Mouse (Mus musculus): ENCODE data around the gene Urm1.
A peak's percentile ranks its signal among the peaks of the same experiment; 100 is the strongest.

The Urm1 gene

GRCm38 (mm10) chr2:29827709-29828024 lies 7.8 kb downstream of the Urm1 start:
- DNase-seq (ENCODE audit: low read depth, low spot score) = no peak

GRCm38 (mm10) chr2:29831106-29831505 lies 11.2 kb downstream of the Urm1 start:
- DNase-seq (ENCODE audit: low read depth, low spot score) = no peak

DNA sequence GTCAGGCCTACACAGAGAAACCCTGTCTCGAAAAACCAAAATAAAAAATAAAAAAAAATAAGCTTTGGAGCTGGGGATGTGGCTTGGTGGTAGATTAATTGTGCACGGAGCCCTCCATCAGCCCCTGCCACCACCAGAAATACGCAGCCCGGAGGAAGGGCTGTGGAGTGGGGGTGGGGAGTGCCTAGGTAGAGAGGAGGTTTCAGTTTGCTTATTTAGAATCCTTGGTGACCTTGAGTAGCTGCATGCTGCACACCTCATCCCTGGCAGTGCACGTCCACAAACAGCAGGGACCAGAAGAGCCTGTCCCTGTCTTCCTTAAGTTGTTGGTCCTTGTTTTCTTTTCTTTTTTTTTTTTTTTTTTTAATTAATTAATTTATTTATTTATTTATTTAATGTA lies 13.9 kb downstream of the Urm1 start:
- no peak for DNase-seq (ENCODE audit: low read depth, low spot score)

- no peak for DNase-seq (ENCODE audit: low read depth, low spot score)
Measured at GRCm38 (mm10) chr2:29835391-29835899, 15.6 kb downstream of the Urm1 start.

DNA sequence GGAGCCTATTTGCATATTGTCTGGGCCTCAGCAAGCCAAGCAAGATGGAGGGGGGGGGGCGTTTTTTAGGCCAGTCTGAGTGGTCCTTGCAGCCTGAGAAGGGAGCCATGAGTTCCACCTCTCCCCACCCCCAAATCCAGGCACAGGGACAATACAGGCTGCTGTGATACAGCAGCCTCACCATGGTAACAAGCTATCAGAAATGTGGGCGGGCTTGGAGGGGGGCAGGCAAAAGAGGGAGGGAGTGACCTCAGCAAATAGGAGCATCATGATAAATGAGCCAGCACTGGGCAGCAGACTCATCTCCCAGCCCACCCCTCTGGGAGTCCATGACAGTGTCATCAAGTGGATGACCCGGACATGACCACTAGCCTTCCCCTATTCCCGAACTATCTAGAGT lies 19.6 kb downstream of the Urm1 start:
- no peak for DNase-seq (ENCODE audit: low read depth, low spot score)

- DNase-seq (ENCODE audit: low read depth, low spot score) = no peak
Measured at GRCm38 (mm10) chr2:29843231-29844105, 23.6 kb downstream of the Urm1 start.

- DNase-seq (ENCODE audit: low read depth, low spot score) = no peak
Measured at GRCm38 (mm10) chr2:29844115-29844514, 24.2 kb downstream of the Urm1 start.

GRCm38 (mm10) chr2:29844661-29845060 lies 24.8 kb downstream of the Urm1 start:
- no peak for DNase-seq (ENCODE audit: low read depth, low spot score)

GRCm38 (mm10) chr2:29845636-29846035 lies 25.8 kb downstream of the Urm1 start:
- no peak for DNase-seq (ENCODE audit: low read depth, low spot score)

- DNase-seq (ENCODE audit: low read depth, low spot score) = no peak
Measured at GRCm38 (mm10) chr2:29846061-29846853, 26.4 kb downstream of the Urm1 start.

- no peak for DNase-seq (ENCODE audit: low read depth, low spot score)
Measured at GRCm38 (mm10) chr2:29846911-29847310, 27.0 kb downstream of the Urm1 start.

GRCm38 (mm10) chr2:29849041-29849440 lies 29.2 kb downstream of the Urm1 start:
- no peak for DNase-seq (ENCODE audit: low read depth, low spot score)

DNA sequence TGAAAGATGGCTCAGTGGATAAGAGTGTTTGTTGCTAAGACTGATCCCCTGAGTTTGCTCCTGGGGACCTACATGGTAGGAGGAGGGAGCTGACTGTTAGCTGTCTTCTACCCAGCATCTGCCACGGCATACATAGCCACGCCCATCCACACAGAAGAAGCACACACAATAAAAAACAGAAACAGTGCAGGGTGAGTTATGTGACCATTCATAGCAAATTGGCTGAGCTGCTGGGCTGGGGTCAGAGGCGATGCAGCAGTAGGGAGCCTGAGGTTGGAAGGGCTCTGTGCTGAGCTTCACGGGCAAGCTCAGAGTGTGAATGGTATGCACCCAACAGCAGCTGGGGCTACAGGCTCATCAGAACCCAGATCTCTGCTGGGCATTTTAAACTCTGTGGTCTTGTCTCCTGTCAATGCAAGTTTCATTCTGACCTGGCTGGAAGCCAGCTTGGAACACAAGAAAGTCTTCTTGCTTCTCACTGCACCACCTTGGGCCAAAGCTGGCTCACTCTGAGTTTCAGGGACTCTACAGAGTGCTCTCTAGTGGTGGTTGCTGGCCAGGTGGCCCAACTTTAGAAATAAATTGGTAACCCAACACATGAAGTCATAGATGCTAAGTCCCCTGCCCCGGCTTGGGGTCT lies 30.1 kb downstream of the Urm1 start:
- DNase-seq (ENCODE audit: low read depth, low spot score) = no peak

DNA sequence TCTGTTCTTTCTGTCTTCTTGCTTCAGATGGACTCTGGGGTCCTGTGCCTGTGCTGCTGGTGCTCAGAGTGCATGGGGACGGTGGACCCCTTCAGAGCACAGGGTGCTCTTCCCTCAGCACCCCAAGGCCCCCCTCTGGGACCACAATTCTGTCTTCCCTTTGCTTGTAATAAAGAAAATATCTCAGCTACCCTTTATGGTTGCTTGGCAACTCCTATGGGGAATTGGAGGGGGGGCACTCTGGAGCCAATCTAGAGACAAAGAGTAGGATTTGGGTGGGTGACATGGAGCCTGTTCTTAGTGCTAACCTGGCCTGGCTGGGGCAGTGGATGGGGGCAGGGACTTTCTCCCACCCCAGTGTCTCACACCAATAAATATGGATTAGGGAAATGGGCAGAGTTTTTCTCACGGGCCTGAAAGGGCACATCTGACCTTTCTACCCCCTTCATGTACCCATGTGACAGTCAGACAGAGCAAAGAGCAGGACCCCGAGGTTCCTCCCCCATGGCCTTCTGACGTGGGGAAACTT lies 33.1 kb downstream of the Urm1 start:
- no peak for DNase-seq (ENCODE audit: low read depth, low spot score)

DNA sequence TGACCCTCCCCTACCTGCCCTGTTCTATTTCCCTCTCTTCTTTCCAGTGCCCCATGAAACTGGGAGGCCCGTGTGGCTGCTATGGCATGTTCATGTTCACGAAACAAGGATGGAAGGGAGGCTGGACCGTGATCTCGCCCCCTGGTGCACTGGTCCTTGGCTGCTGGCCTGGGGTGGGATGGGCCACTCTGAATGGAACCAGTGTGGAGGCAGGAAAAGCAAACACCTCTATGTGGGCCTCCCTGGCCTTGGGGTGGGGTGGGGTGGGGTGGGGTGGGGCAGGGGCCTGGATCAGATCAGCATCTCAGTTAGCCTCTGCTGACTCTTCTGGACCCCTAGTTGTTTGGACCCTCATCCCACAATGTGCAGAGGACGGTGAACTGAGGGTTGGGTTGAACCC lies 33.9 kb downstream of the Urm1 start:
- no peak for DNase-seq (ENCODE audit: low read depth, low spot score)

DNA sequence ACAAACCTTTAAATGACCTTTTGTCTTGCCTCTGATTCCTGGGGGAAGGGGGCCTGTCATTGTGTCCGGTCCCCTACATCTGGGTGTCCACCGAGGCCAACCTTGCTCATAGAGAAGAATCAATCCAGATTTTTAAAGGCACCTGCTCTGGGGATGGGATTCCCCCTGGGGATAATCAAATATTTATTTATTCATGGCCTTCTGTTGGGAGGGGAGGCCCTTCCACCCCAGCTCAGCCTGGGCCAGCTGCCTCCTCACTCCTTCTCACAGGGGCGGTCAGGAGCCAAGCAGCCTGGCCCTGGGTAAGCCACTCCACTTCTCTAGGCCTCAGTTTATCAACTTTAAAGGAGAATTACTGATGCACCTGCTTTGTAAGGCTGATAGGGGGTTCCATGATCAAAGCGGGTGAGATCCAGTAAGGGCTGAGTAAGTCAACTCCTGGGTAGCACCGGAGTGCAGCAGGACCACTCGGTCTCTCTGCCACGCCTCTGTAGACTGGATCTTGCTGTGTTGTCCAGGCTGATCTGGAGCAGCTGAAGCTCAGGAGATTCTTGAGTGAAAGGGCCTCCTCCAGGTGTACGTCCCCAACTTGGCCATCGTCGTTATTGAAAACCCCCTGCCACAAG lies 35.8 kb downstream of the Urm1 start:
- DNase-seq (ENCODE audit: low read depth, low spot score) = no peak

GRCm38 (mm10) chr2:29856451-29857260 lies 36.8 kb downstream of the Urm1 start:
- DNase-seq (ENCODE audit: low read depth, low spot score) = no peak

DNA sequence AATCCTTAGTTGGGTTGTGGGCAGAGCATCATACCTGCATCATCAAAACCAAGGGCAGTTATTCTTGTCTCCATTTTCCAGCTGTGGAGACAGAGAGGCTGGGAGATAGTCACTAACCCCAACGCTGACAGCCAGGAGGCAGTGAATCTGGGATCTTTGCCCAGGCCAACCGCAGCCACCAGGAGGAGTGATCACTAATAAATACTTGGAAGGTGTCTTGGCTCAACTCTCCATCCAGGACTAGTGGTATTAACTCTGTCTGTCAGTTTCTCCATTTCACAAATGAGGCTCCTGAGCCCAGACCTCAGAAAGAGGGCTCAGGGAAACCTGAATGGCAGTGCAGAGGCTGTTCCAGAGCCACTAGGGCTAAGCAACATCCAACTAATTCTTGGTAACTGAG lies 37.5 kb downstream of the Urm1 start:
- DNase-seq (ENCODE audit: low read depth, low spot score) = no peak

GRCm38 (mm10) chr2:29857967-29858366 lies 38.1 kb downstream of the Urm1 start:
- DNase-seq (ENCODE audit: low read depth, low spot score) = no peak

GRCm38 (mm10) chr2:29858748-29859473 lies 39.0 kb downstream of the Urm1 start:
- DNase-seq (ENCODE audit: low read depth, low spot score) = peak; percentile 49
